Mouse (Mus musculus) liver, adult 2 months (tissue): ENCODE results near the gene Ubash3b.

Experiments
- CTCF ChIP-seq: fragments of 200-500 bp; IDR thresholded peaks from 2 replicates; pipeline ENCODE4 v1.5.1; 2011; ENCODE audit warnings: low read depth, low read length, control low read depth
- POLR2A ChIP-seq: fragments of 200-500 bp; IDR thresholded peaks from 2 replicates; pipeline ENCODE4 v1.6.1; 2011; ENCODE audit warnings: low read length, control low read depth; ENCODE audit not compliant: insufficient read depth; ENCODE audit errors: extremely low read depth

DNA sequence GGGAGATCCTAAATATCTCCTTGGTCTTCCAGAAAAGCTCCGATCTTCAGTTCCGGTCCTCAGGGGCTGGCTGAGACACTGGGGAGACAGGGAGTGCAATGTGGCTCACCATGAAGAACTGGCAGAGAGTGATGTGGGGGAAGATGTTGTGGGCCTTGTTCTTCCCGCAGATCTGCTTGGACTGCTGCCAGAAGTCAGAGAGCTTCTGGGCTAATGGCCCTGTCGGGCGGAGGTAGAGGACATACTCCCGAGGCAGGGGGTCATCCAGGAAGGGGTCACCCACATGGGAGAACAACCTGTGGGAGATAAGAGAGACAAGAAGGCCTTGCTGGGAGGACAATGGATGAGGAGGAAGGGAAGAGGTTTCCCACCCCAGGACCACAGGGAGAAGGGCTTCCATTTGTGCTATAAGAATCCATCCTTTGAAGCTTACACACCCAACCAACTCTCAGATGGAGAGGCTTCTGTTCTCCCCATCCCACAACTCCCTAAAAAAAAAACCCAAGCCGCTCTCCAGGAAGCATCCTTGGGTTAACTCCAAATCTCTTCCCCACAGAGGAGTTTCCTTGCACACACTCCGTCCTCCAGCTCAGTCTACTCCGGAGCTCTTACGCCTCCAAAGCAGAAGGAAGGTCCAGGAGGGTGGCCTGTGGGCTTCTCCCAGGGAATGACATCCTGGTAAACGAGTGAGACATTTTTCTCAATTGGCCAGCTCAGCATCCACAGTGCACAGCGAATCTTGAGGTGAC, 111.0 kb downstream of the Ubash3b start:
- TF ChIP-seq CTCF = no peak
- TF ChIP-seq POLR2A = no peak
